Mouse (Mus musculus) adrenal gland, postnatal 36 days (tissue): ENCODE data around the gene Pidd1. TPM values are rescaled to one million over a fixed set of nuclear protein-coding genes. Genes with fewer than 3 reads are reported as not detected.

Experiments used
- DNase-seq, 2 experiments: peaks; one replicate each; pipeline ENCODE4 v3.0.0; 2021; ENCODE audit warnings: mixed read lengths in 1 of 2
- total RNA-seq, 2 experiments: library from RNA; stranded (reverse); gene quantifications; 2 replicates each; pipeline ENCODE4 v1.2.3; 2021

The Pidd1 gene
- total RNA-seq, 2 experiments from 2014 or later: 1.5 to 2.3 TPM

DNA sequence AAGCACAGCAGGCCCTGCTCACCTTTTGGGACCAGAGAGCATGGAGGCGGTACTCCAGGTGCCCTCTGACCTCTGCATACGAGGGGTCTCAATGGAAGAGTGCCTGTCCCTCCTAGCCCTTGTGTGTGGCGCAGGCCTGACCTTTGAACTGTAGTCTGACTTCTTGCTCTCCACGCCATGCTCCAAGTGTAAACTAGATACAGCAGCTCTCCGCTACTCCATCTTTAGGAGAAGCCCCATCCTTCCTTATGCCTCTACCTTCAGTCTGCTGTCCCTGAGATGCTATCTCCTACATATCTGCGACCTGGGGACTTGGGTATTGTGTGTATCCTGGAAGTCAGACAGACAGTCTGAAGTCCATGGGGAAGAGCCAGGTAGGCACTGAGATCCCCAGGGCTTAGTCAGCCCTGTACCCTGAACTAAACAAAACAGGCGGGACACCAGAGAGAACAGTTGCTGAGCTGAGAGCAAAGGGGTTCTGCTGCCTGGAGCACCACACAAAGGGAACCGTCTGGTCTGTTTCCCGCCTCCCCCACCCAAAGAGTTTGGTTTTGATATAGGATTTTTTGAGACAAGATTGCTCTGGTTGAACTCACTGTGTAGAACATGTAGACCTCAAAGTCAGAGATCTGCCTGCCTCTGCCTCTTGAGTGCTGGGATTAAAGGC is 7.8 kb downstream of the Pidd1 start:
- no peak for DNase-seq

DNA sequence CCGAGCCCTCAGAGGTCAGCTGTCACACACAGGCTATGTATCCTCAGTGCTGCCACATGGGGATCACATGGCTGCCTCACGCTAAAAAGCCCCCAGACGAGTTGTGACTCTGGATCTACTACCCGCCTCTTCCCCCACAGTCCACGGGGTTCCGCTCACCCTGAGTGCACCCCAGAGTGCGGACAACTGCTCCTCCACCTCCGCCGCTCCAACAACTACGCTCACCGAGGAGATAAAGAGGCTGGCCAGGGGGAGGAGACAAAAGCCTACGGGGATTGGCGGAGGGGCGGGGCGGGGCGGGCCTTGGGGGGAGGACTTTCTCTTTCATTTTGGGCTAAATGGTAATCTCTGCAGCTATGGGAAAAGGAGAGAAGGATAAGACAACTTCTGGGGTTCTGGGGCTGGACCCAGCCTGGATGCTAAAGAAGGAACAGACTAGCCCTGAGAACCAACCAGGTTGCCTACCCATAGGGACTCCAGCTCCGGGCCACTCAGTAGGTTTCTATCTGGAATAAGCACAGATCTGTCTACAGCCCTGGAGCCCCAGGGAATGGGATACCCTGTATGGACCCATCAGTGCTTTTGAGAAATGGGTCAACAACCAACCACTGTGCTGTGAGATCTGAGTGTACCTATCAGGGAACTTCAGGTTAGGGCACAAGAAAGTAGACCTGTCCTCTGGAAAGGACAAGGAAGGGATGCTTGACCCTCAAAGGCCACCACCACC is 8.5 kb downstream of the Pidd1 start:
- peak; percentile 81 to 86 for DNase-seq

DNA sequence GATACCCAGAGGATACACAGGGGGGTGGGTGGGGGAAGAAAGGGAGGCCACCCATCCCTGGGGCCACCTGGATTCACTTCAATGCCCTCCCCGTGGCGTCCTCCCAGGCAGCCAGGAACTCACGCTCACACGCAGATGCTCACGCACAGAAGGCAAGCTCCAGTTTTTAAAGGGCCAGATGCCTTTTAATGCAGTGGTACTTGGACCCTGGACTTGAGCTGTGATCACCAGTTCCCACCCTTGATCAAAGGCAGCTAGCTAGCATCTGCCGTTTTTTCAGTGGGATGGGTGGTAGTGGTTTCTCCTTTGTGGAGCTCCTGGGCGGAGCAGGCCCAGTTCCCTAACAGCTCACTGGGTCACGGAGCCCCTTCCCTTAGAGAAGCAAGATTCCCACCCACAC is 9.4 kb downstream of the Pidd1 start:
- peak; percentile 72 to 77 for DNase-seq

DNA sequence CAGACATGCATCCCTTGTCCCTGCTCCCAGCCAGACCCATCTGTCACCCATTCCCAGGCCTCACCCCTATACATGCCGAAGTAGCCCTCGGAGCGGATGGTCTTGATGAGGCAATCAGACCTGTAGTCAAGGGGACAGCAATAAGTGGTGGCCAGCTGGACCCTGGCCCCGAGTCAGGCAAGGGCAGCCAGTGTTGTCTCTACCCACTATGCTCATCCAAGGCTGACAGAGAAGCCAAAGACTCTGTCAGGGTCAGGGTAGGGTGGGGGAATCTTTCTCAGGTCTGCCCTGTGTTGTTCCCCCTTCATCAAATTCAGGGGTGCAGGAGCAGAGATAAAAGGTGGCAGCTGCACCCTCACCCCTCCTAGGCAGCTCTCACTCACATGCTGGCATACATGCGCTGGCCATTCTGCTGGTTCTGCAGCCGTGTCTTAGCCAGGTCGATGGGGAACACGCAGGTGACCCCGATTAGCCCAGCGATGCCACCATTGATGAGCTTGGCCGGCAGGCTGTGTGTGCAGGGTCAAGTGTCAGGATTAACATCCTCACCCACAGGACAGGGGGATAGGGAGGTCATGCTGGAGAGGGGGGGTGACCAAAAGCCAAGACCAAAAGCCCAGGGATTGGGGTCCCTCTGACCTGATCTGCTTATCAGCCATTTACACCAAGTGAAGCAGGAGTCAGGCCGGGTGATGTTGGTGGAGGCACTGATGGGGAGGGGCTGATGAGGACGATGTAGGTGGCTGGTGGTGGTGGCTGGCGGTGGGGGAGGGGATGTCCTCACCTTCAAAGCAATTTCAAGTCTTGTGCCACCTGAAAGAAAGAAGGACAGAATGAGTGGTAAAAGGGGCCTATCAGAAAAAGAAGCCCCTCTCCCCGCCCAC is 10.1 kb downstream of the Pidd1 start:
- no peak for DNase-seq

DNA sequence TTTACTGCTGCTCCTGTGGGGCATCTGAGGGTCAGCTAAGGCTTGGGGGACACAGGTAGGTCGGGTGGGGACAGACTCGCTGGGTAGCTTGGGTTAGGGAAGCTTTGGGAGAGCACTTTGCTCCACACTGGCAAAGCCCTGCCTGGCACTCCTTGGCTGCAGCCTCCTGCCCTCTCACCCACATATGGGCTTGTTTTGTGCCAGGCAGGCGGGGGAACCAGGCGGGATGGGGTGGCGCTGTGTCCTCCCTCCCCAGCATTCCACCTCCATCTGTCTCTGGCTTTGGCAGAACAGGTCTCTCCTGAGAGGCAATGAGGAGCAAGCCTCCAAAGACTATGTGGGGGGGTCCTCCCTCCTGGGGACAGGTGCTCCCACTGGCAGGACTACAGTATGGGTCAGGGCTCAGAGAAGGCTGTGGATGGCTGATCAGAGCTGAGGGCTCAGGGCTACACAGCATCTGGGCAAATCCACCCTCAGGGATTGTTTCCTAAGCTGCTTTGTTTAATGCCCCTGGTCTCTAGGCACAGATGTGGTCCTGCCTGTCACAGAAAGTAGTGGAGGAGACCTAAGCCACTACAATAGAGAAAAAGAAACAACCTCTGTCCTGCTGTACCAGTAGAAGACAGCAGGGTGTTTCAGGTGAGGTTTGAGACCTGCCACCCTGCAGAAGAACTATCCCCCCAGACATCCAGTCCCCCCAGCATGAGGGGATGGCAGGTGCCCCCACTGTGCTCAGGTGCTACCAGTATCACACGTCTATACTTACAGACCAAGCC is 10.9 kb downstream of the Pidd1 start:
- DNase-seq: peak; percentile 82 to 88

DNA sequence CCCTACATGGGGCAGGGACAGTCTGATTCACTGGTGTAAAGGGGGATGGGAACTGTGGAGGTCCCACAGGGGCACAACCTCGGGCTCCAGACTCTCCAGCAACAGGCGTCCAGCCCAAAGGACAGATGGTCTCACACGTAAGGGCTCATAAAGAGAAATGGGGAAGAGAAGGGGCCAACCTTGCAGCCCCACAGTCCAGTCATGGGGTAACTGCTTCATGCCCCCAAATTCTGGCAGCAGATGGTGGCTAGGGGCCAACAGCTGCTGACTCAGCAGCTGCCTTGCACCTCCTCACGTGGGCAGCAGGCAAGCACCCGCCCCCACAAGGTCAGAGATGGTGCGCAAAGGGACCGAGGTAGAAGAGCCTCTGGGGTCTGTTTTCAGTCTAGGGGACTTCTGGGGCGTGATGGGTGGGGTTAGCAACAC is 11.6 kb downstream of the Pidd1 start:
- DNase-seq: peak; percentile 89 to 92

DNA sequence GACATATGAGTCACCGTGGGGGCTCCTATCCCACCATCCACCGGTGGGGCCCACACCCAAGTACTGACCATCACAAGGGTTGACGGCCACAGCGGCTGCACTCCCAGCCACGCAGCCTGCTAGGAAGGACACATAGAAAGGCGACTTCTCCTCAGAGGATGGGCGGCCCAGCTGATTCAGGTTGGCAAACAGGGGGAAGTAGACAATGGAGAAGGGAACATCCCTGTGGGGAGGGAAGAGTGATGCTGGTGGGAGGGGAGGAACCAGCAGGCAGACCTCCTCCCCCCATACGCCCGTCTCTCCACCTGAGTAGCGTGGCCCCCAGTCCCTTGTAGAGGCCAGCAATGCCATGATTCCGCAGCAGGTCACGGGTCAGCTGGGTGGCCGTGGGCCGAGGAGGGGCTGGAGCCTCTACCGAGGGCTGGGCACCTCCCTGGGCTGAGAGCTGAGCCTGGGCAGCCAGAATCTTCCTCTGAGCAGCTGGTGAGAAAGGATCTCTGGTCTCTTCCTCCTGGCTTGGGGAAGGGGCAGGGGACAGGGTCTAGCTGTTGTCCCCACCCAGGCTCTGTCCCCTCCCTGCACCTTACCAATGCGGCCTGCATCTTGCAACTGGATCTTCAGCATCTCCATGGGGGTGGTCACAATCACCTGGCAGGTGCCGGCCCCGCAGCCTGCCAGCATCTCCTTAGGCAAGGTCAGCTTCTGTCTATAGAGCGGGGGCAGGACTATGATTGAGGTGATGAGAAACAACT is 12.2 kb downstream of the Pidd1 start:
- DNase-seq: no peak

DNA sequence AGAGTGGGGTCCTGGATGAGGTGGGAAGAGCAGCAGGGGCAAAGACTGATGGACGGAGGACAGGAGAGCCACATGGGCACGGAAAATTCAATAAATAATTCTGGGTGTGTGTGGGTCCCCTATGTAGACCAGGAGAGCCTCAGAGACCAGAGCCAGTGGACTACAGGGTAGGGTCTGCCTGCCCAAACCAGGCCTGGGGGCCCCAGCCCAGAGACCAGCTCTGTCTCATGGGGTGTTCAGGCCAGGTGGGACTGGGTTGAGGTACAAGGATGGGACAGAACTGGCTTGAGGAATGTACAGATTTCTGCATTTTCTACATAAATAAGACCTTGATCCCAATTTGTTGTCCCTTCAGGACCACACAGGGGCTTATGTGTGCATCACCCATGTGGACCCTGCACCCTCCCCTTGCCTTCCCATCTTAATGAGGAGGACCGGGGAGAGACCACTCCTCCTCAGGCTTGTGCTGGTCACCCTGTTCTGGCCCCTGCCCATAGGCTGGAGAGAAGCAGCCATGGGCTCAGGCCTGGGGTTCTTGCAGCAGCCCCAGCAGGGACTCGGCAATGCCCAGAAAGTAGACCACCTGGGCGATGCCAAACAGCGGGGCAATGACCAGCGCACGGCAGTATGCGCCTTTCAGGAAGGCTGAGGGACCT is 13.1 kb downstream of the Pidd1 start:
- no peak for DNase-seq

DNA sequence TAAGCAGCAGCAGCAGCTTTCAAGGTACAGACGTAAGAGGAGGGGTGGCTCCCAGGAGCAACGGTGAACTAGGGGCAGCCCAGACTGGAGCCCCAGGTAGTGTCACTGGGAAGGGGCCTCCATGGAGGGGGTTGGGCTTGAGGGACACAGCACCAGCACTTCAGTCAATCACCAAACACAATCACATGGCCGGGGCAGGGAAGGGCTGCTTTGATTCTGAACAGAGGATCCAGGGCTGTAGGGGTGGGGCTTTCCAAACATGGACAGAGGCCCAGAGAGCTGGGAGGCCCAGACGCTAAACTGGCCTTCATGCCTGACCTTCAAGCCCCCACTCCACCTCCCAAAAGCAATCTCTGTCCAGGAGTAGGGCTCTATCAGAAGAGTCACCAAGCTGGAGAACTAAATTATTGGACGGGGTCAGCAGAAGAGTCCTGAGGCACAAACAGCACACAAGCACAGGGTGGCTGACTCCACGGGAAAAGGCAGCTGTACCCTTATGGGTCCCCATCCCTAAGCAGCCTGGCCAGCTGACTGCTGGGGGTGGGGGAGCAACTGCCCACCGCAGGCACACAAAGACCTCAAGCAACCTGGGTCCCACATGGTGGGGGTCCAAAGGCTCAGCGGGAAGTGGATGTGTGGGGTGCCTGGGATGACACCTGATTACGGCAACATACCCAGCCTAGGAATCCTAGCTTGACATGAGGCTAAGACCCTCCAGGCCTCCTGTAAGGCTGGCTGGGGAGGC is 13.8 kb downstream of the Pidd1 start:
- peak; percentile 62 to 70 for DNase-seq

DNA sequence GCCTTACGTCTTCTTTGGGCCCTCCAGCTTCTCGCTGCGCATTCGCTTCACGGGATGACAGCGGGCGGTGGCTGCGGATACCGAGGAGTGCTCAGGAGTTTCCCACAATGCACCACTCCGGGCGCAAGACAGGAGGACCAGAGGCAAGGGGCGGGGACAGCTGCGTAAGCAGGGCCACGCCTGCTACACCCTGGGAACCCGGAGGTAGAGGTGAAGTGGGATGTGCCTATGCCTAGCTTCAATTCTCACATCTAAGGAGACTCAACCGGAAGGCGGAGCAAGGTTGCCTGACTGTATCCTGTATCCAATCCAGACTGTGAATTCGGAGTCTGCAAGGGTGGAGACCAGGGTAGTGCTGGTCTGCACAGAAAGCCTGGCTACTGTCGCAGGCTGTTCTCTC is 14.5 kb downstream of the Pidd1 start, which contains the start of gene Cend1:
TSS of gene Cend1 (minus strand) at position 182 of the 400 bp plus-strand sequence.
- DNase-seq: peak; percentile 57 to 66

DNA sequence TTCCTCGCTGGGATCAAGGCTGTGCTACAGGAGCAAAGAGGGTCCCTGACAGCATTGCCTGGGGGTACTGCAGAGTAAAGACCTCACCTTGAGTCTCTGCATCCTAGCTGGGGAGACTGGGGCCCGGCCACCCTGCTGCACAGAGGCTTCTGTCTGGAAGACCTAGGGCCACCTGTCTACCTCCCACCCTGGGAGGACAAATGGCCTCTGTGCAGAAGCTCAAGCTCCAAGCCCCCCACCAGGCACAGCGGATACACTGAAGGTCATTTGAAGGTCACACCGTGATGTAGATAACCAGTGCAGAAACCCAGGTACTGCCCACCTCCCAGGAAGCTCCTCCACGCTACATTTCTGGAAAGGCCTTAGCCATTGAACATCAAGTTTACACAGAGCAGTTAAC is 15.1 kb downstream of the Pidd1 start:
- DNase-seq: no peak

DNA sequence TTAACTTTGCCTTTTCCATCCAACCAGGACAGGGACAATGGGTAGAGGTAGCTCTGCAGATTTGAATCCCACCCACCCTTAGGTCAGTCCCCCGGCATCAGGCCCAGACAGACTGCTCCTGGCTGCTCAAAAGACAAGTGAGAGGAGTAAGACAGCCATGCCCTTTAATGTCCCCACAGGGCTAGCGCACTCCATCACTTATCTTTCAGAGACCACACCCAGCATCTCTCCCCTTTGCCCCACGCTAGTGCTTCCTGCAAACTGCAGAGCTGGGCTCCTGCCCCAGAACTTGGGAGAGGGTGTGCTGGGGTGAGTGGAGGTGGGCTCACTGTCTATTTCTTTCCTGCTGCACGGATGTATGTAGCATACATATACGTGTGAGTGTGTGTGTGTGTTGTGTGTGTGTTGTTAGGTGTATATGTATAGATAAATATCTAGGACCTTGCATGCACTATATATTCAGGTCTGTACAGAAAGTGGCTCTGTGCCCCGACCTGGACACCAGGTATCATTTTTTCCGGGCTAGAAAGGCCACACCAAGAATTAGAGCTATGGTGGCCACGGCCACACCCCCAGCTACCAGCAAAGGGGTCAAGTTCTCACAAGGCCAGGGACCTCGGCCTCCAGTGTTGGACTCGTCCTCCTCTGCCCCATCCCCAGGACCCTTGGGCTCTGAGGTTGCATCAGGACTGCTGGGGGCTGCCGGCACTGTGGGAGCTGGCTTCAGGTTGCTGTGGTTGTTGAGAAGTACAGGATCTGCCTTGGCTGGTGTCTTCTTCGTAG is 16.7 kb downstream of the Pidd1 start:
- DNase-seq: no peak

DNA sequence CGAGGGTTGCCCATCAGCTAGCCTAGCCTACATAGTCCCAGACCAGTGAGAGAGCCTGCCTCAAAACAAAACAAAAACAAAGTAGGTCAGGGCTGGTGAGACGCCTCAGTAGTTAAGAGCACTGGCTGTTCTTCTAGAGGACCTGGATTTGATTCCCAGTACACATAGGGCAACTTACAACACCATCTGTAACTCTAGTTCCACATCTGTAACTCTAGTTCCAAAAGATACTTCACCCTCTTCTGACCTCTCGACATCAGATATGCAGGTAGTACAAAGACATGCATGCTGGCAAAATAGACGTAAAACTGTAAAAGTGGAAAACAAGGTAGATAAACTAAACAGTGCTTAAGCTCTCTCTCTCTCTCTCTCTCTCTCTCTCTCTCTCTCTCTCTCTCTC is 20.0 kb downstream of the Pidd1 start:
- no peak for DNase-seq

DNA sequence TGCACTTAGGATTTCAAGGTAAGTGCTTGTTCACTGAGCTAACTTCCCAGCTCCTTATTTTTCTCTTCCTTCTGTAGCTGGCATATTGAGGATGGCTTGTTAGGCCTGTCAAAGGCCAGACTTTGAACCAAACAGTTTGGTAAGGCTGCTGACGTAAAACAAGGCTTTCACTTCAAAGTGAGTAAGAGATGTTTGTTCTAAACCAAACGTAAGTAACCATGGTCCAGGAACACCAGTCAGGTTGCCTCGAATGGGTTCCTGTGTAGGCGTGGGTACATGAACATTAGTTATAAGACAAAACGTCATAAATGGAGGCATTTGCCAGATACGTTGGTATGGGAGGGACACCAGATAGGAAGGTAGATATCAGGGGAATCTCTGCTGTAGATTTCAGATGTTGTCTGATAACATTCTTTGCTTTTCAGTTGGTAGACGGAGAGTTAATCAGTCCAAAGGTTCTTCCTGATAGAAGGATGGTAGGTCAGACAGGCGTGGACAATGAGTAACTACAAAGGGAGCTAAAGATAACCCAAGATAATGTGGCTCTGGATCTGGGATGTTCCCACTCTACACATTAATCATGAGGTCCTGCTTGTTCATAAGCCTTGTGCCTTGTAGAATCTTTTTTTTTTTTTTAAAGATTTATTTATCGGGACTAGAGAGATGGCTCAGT is 23.7 kb downstream of the Pidd1 start:
- no peak for DNase-seq

DNA sequence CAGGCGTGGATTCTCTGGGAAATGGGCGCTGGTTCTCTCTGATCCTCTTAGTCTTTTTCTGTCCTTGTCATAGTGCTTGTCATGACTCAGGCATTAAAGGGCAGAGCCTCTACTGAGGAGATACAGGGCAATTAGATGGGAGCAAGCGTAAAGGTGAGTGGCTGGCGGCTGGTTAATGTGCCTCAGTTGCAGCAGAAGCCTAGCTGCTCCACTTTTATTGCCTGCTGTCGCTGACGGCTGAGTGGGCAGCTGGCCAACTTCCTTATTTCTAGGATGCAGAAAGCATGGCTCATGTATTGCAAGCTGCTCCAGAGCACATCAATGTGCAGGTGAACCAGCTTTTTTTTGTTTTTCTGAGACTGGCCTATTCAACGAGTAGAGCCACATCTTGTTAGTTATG is 24.9 kb downstream of the Pidd1 start:
- DNase-seq: peak; percentile 50 to 55

DNA sequence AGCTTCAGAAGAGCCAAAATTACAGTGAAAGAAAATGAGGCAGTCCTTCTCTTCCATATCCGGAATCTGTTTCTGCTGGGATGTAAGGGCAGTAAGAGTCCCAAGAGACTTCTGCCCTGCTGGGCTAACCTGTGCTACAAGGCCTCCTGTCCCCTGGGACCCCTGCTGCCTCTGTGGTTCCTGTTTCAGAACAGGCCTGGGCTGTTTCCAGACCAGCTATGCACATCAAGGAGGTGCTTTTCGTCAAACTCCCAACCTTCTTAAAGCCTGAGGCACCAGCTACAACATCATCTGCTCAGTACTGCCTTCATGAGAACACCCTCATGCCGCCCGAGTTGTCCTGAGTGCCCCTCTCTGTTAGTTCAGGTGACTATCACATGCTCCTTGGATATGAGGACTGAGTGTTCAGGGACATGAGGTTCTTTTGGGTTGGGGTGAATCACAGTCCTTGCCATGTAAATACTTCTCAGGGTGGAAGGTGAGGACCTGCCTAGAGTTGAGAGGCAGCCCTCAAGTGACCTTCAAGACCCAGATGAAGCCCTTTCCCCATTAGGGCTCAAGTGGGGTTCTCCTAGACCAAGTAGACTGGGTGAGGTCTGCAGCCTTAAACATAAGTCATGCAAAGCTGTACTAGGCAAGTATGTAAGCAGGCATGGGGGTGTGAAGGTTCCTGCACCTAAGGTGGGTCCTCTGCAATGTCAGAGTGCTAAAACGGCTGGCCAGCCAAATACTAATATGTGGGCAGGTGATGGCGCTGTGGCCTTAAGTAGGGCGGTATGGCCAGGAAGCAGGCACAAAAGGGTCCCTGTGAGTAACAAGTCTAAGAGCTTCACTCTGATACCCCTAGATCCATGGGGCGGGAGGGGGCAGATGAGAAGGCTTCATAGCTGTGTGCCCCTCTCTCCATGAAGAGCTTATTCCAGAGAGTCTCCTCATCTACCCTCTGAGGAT is 25.8 kb downstream of the Pidd1 start:
- DNase-seq: no peak

DNA sequence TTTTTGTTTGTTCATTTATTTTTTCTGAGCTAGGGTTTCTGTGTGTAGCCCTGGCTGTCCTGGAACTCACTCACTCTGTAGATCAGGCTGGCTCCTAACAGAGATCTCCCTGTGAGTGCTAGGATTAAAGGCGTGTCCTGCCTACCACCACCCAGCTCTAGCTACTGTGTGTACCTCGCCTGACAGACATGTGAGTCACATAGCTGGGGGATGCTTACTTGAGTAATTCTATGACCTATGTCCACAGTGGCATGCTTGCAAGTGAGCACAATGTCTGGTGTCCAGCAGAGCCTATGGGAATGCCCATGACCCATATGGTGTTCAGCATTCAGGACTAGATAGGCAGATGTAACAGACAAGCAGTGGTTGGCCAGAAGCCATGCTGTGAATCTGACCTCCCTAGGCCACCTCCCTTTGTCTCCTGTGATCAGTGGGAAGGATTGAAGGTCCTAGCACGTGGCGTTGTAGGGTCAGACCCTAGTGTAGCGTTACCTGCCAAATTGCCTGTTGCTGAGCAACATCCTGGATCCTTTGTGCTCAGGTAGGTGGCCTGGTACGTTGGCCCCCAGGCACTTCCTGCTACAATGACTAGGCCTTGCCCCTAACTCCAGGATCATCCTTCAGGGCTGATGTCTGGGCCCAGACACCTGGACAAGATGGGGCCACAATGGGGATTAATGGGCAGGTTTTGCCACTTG is 27.5 kb downstream of the Pidd1 start:
- no peak for DNase-seq
